Mouse (Mus musculus): ENCODE results near the gene Immp2l.
"Not testable (repeated sequence)": the region's sequence is repeated elsewhere in the genome, so short reads cannot be mapped to it uniquely, and the experiment has no call there.

Immp2l gene

GRCm38 (mm10) chr12:41668280-41668679 is 644.4 kb downstream of the Immp2l start:
- DNase-seq (ENCODE audit: inconsistent ontology term): no peak

- no peak for DNase-seq (ENCODE audit: inconsistent ontology term)
Observed at GRCm38 (mm10) chr12:41669481-41669880, 645.6 kb downstream of the Immp2l start.

GRCm38 (mm10) chr12:41674861-41675260 is 651.0 kb downstream of the Immp2l start:
- peak; percentile 55 for DNase-seq (ENCODE audit: inconsistent ontology term)

DNA sequence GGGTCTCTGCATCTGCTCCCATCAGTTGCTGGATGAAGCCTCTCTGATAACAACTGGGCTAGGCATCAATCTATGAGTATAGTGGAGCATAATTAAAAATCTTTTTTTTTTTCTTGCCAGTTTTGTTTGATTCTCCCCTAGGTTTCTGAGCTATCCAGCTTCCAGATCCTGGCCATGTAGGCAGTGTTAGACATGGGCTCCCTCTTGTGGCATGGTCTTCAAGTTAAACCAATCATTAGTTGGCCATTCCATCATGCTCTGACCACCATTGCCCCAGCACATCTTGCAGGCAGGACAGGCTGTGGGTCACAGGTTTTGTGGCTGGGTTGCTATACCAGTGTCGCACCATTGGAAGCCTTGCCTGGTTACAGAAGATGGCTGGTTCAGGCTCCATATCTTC is 656.3 kb downstream of the Immp2l start:
- DNase-seq (ENCODE audit: inconsistent ontology term): peak; percentile 17

GRCm38 (mm10) chr12:41682141-41682540 is 658.3 kb downstream of the Immp2l start:
- no peak for DNase-seq (ENCODE audit: inconsistent ontology term)

DNA sequence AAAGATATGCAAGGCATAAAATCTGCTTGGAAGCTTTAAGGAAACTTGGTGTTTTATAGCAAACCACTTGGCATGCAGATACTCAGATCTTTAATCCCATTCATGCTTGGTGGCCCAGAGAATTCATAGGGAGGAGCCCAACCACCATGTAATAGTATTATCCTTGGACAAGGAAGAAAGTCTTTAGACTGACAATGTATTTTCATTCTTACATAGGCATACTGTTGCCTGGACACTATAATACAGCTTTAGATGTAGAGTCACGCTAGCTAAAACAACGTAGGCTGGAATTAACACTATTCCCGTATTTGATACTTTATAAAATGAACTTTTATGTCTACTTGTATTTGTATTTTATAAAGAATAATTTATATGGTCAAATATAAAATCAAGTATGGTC is 665.9 kb downstream of the Immp2l start:
- no peak for DNase-seq (ENCODE audit: inconsistent ontology term)

- DNase-seq (ENCODE audit: inconsistent ontology term): no peak
Observed at GRCm38 (mm10) chr12:41710608-41711007, 686.7 kb downstream of the Immp2l start.

DNA sequence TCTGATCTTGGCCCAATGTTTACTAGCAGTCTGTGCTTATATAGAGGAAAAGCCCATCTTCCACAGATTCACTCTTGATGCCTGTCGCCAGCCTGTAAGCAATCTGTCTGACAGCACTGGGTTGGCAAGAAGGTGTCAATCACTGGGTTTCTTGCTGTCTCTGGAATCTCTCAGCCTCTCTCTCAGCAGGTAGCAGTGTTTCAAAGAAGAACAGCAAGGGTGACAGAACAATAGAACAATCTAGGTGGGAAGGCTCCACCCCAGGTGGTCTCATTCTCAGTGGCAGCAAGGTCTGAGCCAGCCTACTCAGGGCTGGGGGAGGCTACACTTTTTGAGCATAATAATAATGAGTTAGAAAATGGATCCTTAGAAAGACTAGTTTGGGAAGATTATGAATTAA is 693.1 kb downstream of the Immp2l start:
- DNase-seq (ENCODE audit: inconsistent ontology term): no peak

GRCm38 (mm10) chr12:41724585-41724984 is 700.7 kb downstream of the Immp2l start:
- no peak for DNase-seq (ENCODE audit: inconsistent ontology term)

- no peak for DNase-seq (ENCODE audit: inconsistent ontology term)
Observed at GRCm38 (mm10) chr12:41726720-41727119, 702.8 kb downstream of the Immp2l start.

- DNase-seq (ENCODE audit: inconsistent ontology term): peak; percentile 60
Observed at GRCm38 (mm10) chr12:41727221-41727620, 703.3 kb downstream of the Immp2l start.

- DNase-seq (ENCODE audit: inconsistent ontology term): no peak
Observed at GRCm38 (mm10) chr12:41727764-41728338, 704.0 kb downstream of the Immp2l start.

- no peak for DNase-seq (ENCODE audit: inconsistent ontology term)
Observed at GRCm38 (mm10) chr12:41728467-41728866, 704.6 kb downstream of the Immp2l start.

DNA sequence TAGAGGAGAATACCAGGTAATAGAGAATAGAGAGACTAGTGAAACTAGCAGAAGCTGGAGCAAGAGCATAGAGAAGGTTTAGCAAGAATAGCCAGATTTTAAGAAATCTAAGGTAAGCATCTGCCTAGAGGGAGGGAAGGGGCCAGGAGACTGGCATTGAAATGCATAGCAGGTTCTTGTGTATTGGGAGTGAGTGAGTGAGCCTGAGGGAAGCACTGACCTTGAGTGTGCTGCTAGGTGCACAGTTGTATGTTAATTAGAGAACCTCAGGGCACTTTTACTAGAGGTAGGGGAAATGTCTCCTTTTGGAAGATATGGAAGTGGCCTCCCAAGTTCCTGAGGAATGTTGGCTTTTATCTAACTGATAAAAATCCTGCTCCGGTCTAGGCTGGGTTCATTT is 705.9 kb downstream of the Immp2l start:
- DNase-seq (ENCODE audit: inconsistent ontology term): no peak

- DNase-seq (ENCODE audit: inconsistent ontology term): no peak
Observed at GRCm38 (mm10) chr12:41733168-41733567, 709.3 kb downstream of the Immp2l start.

- no peak for DNase-seq (ENCODE audit: inconsistent ontology term)
Observed at GRCm38 (mm10) chr12:41742887-41743286, 719.0 kb downstream of the Immp2l start.

DNA sequence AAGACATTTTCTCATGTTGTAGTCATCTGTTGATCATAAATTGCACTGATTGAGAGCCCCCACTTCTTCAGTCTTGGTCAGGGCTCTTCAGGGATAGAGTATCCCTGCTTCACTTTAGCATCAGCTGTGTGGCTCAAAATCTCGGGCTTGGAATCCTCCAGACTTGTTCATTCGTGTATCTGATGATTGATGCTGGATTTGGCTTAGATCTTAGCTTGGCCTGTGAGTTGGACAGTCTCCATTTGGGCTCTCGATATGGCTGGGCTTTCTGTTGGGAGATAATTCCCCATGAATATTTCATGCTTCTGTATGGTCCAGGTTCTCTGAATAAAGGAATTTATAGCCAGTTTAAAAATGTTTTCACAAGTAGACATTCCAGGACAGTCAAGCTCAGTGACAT is 739.5 kb downstream of the Immp2l start:
- no peak for DNase-seq (ENCODE audit: inconsistent ontology term)

- DNase-seq (ENCODE audit: inconsistent ontology term): no peak
Observed at GRCm38 (mm10) chr12:41773961-41774360, 750.1 kb downstream of the Immp2l start.

GRCm38 (mm10) chr12:41774623-41775323 is 750.9 kb downstream of the Immp2l start:
- DNase-seq (ENCODE audit: inconsistent ontology term): peak; percentile 85

GRCm38 (mm10) chr12:41777762-41778161 is 753.9 kb downstream of the Immp2l start:
- not testable (repeated sequence) for DNase-seq (ENCODE audit: inconsistent ontology term)

GRCm38 (mm10) chr12:41793681-41794080 is 769.8 kb downstream of the Immp2l start:
- DNase-seq (ENCODE audit: inconsistent ontology term): not testable (repeated sequence)

GRCm38 (mm10) chr12:41829517-41829916 is 805.6 kb downstream of the Immp2l start:
- DNase-seq (ENCODE audit: inconsistent ontology term): no peak

- no peak for DNase-seq (ENCODE audit: inconsistent ontology term)
Observed at GRCm38 (mm10) chr12:41831731-41832130, 807.8 kb downstream of the Immp2l start.

GRCm38 (mm10) chr12:41834646-41835045 is 810.8 kb downstream of the Immp2l start:
- no peak for DNase-seq (ENCODE audit: inconsistent ontology term)

Measured in Muller cell, postnatal 12 days (primary cell).